Mouse (Mus musculus): ENCODE results near the gene Dpm3. TPM values are rescaled to one million over a fixed set of nuclear protein-coding genes. Genes with fewer than 3 reads are reported as not detected.

Gene Dpm3
- total RNA-seq, 4 experiments from 2014 or later = 123 to 156 (median 136) TPM

- no peak for DNase-seq
Observed at GRCm38 (mm10) chr3:89295685-89296230, 36.6 kb downstream of the Dpm3 start.

DNA sequence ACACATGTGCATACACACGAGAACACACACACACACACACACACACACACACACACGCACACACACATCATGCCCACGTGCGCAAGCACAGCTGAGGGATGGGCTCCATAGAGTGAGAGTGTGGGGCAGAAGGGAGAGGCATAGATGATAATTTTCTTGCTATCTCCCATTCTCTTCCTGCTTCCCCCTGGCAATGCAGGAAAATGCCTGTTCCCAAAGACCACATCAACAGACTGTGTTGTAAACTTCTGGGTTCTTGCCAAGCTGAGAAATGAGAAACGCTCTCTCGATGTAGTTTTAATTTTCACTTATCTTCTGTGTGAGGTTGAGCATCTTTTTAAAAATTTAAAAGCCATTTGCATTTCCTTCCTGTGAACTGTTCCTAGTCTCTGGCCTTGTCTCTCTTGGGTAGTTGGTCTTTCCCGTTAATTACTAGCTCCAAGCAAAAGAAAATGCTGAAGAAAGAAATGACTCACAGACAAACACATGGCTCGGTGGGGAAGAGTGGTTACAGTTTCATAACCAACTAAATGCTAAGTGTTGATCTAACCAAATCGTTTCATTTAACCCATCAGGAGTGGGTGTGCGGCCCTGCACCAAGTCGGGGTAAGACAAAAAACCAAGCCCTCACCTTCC is 37.7 kb downstream of the Dpm3 start:
- no peak for DNase-seq

GRCm38 (mm10) chr3:89298908-89299307 is 39.8 kb downstream of the Dpm3 start:
- DNase-seq = no peak

- no peak for DNase-seq
Observed at GRCm38 (mm10) chr3:89299499-89299898, 40.3 kb downstream of the Dpm3 start.

- no peak for DNase-seq
Observed at GRCm38 (mm10) chr3:89300071-89300470, 40.9 kb downstream of the Dpm3 start.

DNA sequence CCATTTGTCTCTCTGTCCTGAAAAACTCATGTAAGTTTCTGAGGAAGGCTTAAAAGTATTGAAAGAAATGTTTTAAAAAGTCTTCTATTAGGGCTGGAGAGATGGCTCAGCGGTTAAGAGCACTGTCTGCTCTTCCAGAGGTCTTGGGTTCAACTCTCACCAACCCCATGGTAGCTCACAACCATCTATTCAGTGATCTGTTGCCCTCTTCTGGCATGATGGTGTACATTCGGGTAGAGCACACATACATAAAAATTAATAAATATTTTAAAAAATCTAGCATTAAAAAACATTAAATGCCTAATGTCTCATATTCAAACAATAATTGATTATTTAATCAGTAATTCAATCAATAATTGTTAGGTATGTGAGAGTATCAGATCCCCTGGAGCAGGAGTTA is 41.4 kb downstream of the Dpm3 start:
- no peak for DNase-seq

DNA sequence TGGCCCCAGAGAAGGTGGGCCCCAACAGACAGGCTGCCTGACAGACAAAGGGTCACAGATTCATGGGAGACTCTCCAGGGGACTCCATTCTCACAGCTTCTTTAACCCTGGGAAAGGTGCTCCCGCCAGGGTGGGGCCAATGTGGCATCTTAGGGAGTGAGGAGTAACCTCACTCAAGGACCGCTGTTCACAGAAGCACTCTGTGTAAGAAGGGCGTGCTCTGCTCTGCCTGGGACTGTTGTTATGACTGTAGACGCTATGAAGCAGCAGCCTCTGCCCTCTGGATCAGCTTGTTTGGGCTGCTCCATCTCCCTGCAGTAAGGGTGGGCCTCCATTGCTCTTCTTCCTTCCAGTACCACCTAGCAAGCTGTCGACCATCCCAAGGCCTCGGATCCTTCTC is 45.3 kb downstream of the Dpm3 start:
- DNase-seq = no peak

DNA sequence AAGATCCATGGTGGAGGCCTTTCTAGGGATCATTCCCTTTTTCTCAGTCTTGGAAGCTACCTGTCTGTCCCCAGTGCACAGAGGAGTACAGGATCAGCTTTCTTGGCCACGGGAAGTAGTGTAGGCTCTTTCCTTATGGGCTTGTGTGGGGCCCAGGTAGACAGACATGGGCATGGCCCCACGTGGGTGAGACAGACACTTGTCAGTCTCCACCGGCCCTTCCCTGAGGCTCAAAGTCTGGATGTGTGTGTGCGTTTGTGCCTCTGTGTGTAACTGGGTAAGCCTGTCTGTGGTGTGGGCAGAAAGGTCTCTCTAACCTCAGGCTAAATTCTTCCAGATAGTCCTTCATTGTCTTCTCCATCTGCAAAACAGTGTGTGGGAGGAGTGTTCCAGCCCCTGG is 45.9 kb downstream of the Dpm3 start:
- DNase-seq = no peak

- DNase-seq = no peak
Observed at GRCm38 (mm10) chr3:89305551-89306325, 46.6 kb downstream of the Dpm3 start.

- peak; percentile 55 for DNase-seq
Observed at GRCm38 (mm10) chr3:89308089-89308488, 48.9 kb downstream of the Dpm3 start.

- DNase-seq = no peak
Observed at GRCm38 (mm10) chr3:89314340-89314739, 55.2 kb downstream of the Dpm3 start.

DNA sequence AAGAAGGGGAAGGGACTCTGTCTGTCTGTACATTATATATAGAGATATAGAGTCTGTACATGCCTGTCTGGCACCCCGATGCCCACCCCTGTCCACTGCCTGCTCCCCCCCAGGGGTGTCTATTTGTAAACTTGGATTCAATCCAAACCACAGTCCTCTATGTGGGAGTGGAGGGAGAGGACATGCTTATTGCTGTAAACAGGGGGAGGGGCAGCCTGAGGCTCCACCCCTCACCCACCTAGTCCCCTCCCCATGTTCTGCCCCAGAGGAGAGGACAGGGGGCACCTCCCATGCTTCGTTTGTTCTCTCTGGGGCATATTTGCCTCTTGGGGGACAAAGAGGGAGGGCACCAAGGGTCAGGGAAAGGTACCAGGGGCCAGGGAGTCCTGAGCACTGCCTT is 55.6 kb downstream of the Dpm3 start:
- DNase-seq = no peak

GRCm38 (mm10) chr3:89315195-89315929 is 56.2 kb downstream of the Dpm3 start:
- DNase-seq = peak; percentile 53

- no peak for DNase-seq
Observed at GRCm38 (mm10) chr3:89315930-89316831, 57.0 kb downstream of the Dpm3 start.

Small RNAs within 50 kb of the gene (microRNA-seq; reads per million reads assigned to microRNA genes)
- gene Mir92b = 30.3 to 56.6 reads per million in 2 experiments

Other genes starting within 250 kb of the Dpm3 start
- gene Rusc1, start 166.0 kb upstream of the Dpm3 start, total RNA-seq (2022) = 10 to 100 TPM; 33.8 to 46.8 (median 41.1) TPM
- not detected for gene Gm43738, start 158.3 kb upstream of the Dpm3 start, total RNA-seq (2022)
- gene Fdps, start 157.4 kb upstream of the Dpm3 start, total RNA-seq (2022) = 100 to 1,000 TPM; 152 to 387 (median 263) TPM
- under 1 TPM in 2 of 4 experiments, not detected in 2; 0.10 to 0.11 TPM for gene Pklr, start 123.2 kb upstream of the Dpm3 start, total RNA-seq (2022)
- 10 to 100 TPM in 2 of 4 experiments, 1 to 10 TPM in 2; 6.8 to 22.2 (median 10.1) TPM for gene Hcn3, start 99.2 kb upstream of the Dpm3 start, total RNA-seq (2022)
- 10 to 100 TPM; 55.2 to 85.7 (median 71.2) TPM for gene Clk2, start 94.6 kb upstream of the Dpm3 start, total RNA-seq (2022)
- 100 to 1,000 TPM in 1 of 4 experiments, 10 to 100 TPM in 3; 90.1 to 110 (median 94.1) TPM for gene Scamp3, start 81.9 kb upstream of the Dpm3 start, total RNA-seq (2022)
- gene Fam189b, start 76.2 kb upstream of the Dpm3 start, total RNA-seq (2022) = 10 to 100 TPM; 16.7 to 32.5 (median 23.3) TPM
- 10 to 100 TPM; 65.6 to 84.3 (median 70.5) TPM for gene Gba, start 56.4 kb upstream of the Dpm3 start, total RNA-seq (2022)
- gene Thbs3, start 44.2 kb upstream of the Dpm3 start, total RNA-seq (2022) = 1 to 10 TPM; 4.1 to 8.6 (median 7.8) TPM
- gene Mtx1, start 32.3 kb upstream of the Dpm3 start, total RNA-seq (2022) = 100 to 1,000 TPM; 138 to 169 (median 152) TPM
- under 1 TPM in 3 of 4 experiments, not detected in 1; 0.22 to 0.96 (median 0.65) TPM for gene Muc1, start 30.3 kb upstream of the Dpm3 start, total RNA-seq (2022)
- 100 to 1,000 TPM; 131 to 144 (median 135) TPM for gene Krtcap2, start 13.4 kb upstream of the Dpm3 start, total RNA-seq (2022)
- 1 to 10 TPM; 2.8 to 4.5 (median 3.8) TPM for gene Trim46, start 13.0 kb upstream of the Dpm3 start, total RNA-seq (2022)
- 10 to 100 TPM; 54.2 to 80.1 (median 64.9) TPM for gene Slc50a1, start 11.2 kb downstream of the Dpm3 start, total RNA-seq (2022)
- gene Efna1, start 21.8 kb downstream of the Dpm3 start, total RNA-seq (2022) = 10 to 100 TPM; 15.9 to 28.0 (median 21.0) TPM
- 1 to 10 TPM in 1 of 4 experiments, under 1 TPM in 3; 0.15 to 1.5 (median 0.62) TPM for gene Efna3, start 63.6 kb downstream of the Dpm3 start, total RNA-seq (2022)
- 1 to 10 TPM; 1.1 to 3.5 (median 1.9) TPM for gene Efna4, start 78.7 kb downstream of the Dpm3 start, total RNA-seq (2022)
- gene Adam15, start 90.6 kb downstream of the Dpm3 start, total RNA-seq (2022) = 10 to 100 TPM; 58.4 to 85.4 (median 71.3) TPM
- gene Dcst2, start 102.6 kb downstream of the Dpm3 start, total RNA-seq (2022) = under 1 TPM; 0.43 to 0.78 (median 0.46) TPM
- gene Dcst1, start 105.9 kb downstream of the Dpm3 start, total RNA-seq (2022) = 1 to 10 TPM in 2 of 4 experiments, under 1 TPM in 2; 0.20 to 2.2 (median 0.97) TPM
- gene Zbtb7b, start 135.4 kb downstream of the Dpm3 start, total RNA-seq (2022) = 10 to 100 TPM; 59.9 to 98.9 (median 77.9) TPM
- gene Lenep, start 143.4 kb downstream of the Dpm3 start, total RNA-seq (2022) = 1 to 10 TPM in 2 of 4 experiments, under 1 TPM in 1, not detected in 1; 0.22 to 3.1 (median 1.3) TPM
- gene Flad1, start 152.5 kb downstream of the Dpm3 start, total RNA-seq (2022) = 10 to 100 TPM; 25.7 to 39.9 (median 33.0) TPM
- 10 to 100 TPM; 20.3 to 33.2 (median 27.4) TPM for gene Cks1b, start 159.0 kb downstream of the Dpm3 start, total RNA-seq (2022)
- gene Shc1, start 159.1 kb downstream of the Dpm3 start, total RNA-seq (2022) = 100 to 1,000 TPM; 108 to 136 (median 122) TPM
- 10 to 100 TPM; 42.1 to 45.1 (median 44.3) TPM for gene Pygo2, start 170.9 kb downstream of the Dpm3 start, total RNA-seq (2022)
- gene Pbxip1, start 177.3 kb downstream of the Dpm3 start, total RNA-seq (2022) = 100 to 1,000 TPM in 2 of 4 experiments, 10 to 100 TPM in 2; 57.0 to 119 (median 81.5) TPM
- gene Pmvk, start 195.2 kb downstream of the Dpm3 start, total RNA-seq (2022) = 10 to 100 TPM; 14.3 to 19.5 (median 15.7) TPM